Mouse (Mus musculus): ENCODE results near the gene Bcl2l11. TPM values are rescaled to one million over a fixed set of nuclear protein-coding genes. Genes with fewer than 3 reads are reported as not detected.
A peak's percentile ranks its signal among the peaks of the same experiment; 100 is the strongest.

The Bcl2l11 gene
- total RNA-seq, 2 experiments from 2014 or later = 5.6 to 6.3 TPM

GRCm38 (mm10) chr2:128105651-128106050, 20.2 kb upstream of the Bcl2l11 start:
- DNase-seq (ENCODE audit: low spot score in 2 of 2) = no peak

- DNase-seq (ENCODE audit: low spot score in 2 of 2) = no peak
These were observed 14.3 kb upstream of the Bcl2l11 start for GRCm38 (mm10) chr2:128111537-128111936.

GRCm38 (mm10) chr2:128114621-128115020, 11.2 kb upstream of the Bcl2l11 start:
- no peak for DNase-seq (ENCODE audit: low spot score in 2 of 2)

GRCm38 (mm10) chr2:128115579-128115978, 10.3 kb upstream of the Bcl2l11 start:
- no peak for DNase-seq (ENCODE audit: low spot score in 2 of 2)

- DNase-seq (ENCODE audit: low spot score in 2 of 2) = no peak
These were observed 8.2 kb upstream of the Bcl2l11 start for GRCm38 (mm10) chr2:128117605-128118004.

- no peak for DNase-seq (ENCODE audit: low spot score in 2 of 2)
These were observed 6.9 kb upstream of the Bcl2l11 start for GRCm38 (mm10) chr2:128118971-128119370.

GRCm38 (mm10) chr2:128122491-128122890, 3.3 kb upstream of the Bcl2l11 start:
- DNase-seq (ENCODE audit: low spot score in 2 of 2) = peak; percentile 66 to 70

- peak in 1 of 2 experiments; percentile 21 for DNase-seq (ENCODE audit: low spot score in 2 of 2)
These were observed 2.7 kb upstream of the Bcl2l11 start for GRCm38 (mm10) chr2:128122891-128123771.

GRCm38 (mm10) chr2:128123921-128124683, 1.7 kb upstream of the Bcl2l11 start:
- peak in 1 of 2 experiments; percentile 26 for DNase-seq (ENCODE audit: low spot score in 2 of 2)

GRCm38 (mm10) chr2:128124693-128125092, 1.1 kb upstream of the Bcl2l11 start:
- no peak for DNase-seq (ENCODE audit: low spot score in 2 of 2)

- DNase-seq (ENCODE audit: low spot score in 2 of 2) = peak in 1 of 2 experiments; percentile 8
These were observed 783 bp downstream of the Bcl2l11 start for GRCm38 (mm10) chr2:128126591-128127051.

GRCm38 (mm10) chr2:128127121-128127671, 1.4 kb downstream of the Bcl2l11 start:
- DNase-seq (ENCODE audit: low spot score in 2 of 2) = peak; percentile 73 to 87

- peak; percentile 44 to 50 for DNase-seq (ENCODE audit: low spot score in 2 of 2)
These were observed 2.0 kb downstream of the Bcl2l11 start for GRCm38 (mm10) chr2:128127691-128128292.

GRCm38 (mm10) chr2:128128532-128128931, 2.7 kb downstream of the Bcl2l11 start:
- no peak for DNase-seq (ENCODE audit: low spot score in 2 of 2)

GRCm38 (mm10) chr2:128131503-128131902, 5.7 kb downstream of the Bcl2l11 start:
- DNase-seq (ENCODE audit: low spot score in 2 of 2) = no peak

- DNase-seq (ENCODE audit: low spot score in 2 of 2) = no peak
These were observed 6.8 kb downstream of the Bcl2l11 start for GRCm38 (mm10) chr2:128132635-128133034.

- DNase-seq (ENCODE audit: low spot score in 2 of 2) = no peak
These were observed 8.0 kb downstream of the Bcl2l11 start for GRCm38 (mm10) chr2:128133865-128134264.

GRCm38 (mm10) chr2:128134474-128134873, 8.6 kb downstream of the Bcl2l11 start:
- no peak for DNase-seq (ENCODE audit: low spot score in 2 of 2)

GRCm38 (mm10) chr2:128134948-128135347, 9.1 kb downstream of the Bcl2l11 start:
- DNase-seq (ENCODE audit: low spot score in 2 of 2) = no peak

- no peak for DNase-seq (ENCODE audit: low spot score in 2 of 2)
These were observed 11.1 kb downstream of the Bcl2l11 start for GRCm38 (mm10) chr2:128136769-128137433.

Measured in left cerebral cortex, adult 18-20 months (tissue).